Mouse (Mus musculus): ENCODE data around the gene Cyp4x1. TPM values are rescaled to one million over a fixed set of nuclear protein-coding genes. Genes with fewer than 3 reads are reported as not detected.

Cyp4x1 gene
- total and polyA plus RNA-seq, 2 experiments from 2014 or later, result not detected

DNA sequence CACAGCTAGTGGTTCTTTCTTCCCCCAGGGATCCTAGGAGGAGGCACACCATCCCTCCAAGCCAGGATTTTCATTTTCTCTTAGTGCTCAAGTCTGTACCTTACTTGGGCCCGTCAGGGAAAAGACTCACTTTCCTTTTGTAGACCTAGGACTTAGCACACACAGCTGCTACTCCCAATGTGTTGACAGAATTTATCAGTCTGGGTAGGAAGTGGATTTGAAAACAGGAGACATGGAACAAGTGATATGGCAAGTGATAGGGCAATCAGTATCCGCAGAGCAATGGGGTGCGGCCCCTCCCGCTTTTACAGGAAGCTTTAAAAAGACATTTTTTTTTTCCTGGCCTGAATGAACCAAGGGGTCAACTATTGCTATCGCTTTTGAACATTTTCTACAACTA lies 996 bp downstream of the Cyp4x1 start:
- H3K4me3 ChIP-seq (ENCODE audit: low read depth, low read length), result no peak overlapping the region
- H3K27ac ChIP-seq (ENCODE audit: low read depth), result no peak overlapping the region
- H3K4me2 ChIP-seq (ENCODE audit: low read depth, low read length), result peak overlapping the region; percentile 1; the same call in 1 of the 2 replicates
- TF ChIP-seq EP300 (IDR thresholded peaks at IDR 0.05; ENCODE audit: low read depth), result no peak
- TF ChIP-seq CTCF (IDR thresholded peaks at IDR 0.05; ENCODE audit: low read depth), result no peak
- no peak for ATAC-seq (ENCODE audit: insufficient read depth, low read depth)
- WGBS, result 0% methylated on average over 5 of the region's 5 CpGs
- H3K4me1 ChIP-seq (ENCODE audit: control insufficient read depth, insufficient read depth), result no peaks in the 10 kb centered on the region; the same call in 1 of the 2 replicates
- H3K9me3 ChIP-seq (replicated peaks; ENCODE audit: control insufficient read depth, low read length), result no peaks in the 10 kb centered on the region
- no peak overlapping the region for H3K9ac ChIP-seq (replicated peaks; ENCODE audit: low read depth, low read length)
- peaks cover 11% of the 10 kb centered on the region for H3K27me3 ChIP-seq (ENCODE audit: control insufficient read depth, insufficient read depth, low read length)
- H3K36me3 ChIP-seq (replicated peaks; ENCODE audit: control insufficient read depth, insufficient read depth, low read length), result no peaks in the 10 kb centered on the region
- DNase-seq (ENCODE audit: low spot score), result no peak

DNA sequence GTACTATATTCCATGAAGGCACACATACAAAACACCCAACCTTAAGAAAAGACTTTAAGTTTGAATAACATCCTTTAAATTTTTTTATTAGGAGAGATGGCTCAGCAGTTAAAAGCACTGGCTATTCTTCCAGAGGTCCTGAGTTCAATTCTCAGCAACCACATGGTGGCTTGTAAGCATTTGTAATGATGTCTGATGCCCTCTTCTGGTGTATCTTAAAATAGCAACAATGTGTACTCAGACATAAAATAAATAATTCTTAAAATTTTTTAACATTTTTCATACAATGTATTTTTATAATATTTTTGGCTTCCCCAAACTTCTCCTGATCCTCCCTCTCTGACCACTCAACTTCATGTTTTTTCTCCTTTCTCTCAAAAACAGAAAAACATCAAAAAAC lies 9.4 kb downstream of the Cyp4x1 start:
- H3K9me3 ChIP-seq (replicated peaks; ENCODE audit: control insufficient read depth, low read length), result no peaks in the 10 kb centered on the region
- no peak for TF ChIP-seq CTCF (IDR thresholded peaks at IDR 0.05; ENCODE audit: low read depth)
- no peak for TF ChIP-seq EP300 (IDR thresholded peaks at IDR 0.05; ENCODE audit: low read depth)
- no peak overlapping the region for H3K9ac ChIP-seq (replicated peaks; ENCODE audit: low read depth, low read length)
- DNase-seq (ENCODE audit: low spot score) (no peak), ATAC-seq (ENCODE audit: insufficient read depth, low read depth) (no peak)
- no peak overlapping the region for H3K27ac ChIP-seq (ENCODE audit: low read depth)
- H3K4me2 ChIP-seq (ENCODE audit: low read depth, low read length), result no peak overlapping the region
- no peaks in the 10 kb centered on the region for H3K27me3 ChIP-seq (ENCODE audit: control insufficient read depth, insufficient read depth, low read length)
- H3K4me1 ChIP-seq (ENCODE audit: control insufficient read depth, insufficient read depth), result no peaks in the 10 kb centered on the region
- H3K4me3 ChIP-seq (ENCODE audit: low read depth, low read length), result no peak overlapping the region
- H3K36me3 ChIP-seq (replicated peaks; ENCODE audit: control insufficient read depth, insufficient read depth, low read length), result no peaks in the 10 kb centered on the region

DNA sequence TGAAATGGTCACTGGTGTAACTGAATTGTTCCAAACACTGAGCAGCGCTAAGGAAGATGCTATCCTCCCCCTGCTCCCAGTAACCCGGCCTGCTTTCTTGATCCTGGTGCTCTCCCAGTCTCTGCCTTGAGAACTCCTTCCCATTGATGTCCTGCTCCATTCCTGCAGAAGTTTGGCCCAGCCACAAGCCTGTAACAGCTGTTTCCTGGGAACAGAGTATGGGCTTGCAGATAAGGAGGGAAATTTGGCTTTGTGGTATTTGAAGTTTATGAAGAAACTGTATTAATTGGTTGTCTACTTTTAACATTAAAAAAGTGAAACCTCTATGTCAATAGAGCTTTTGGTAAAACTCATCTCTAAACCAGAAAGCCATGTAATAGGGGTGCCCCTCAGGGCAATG lies 10.6 kb downstream of the Cyp4x1 start:
- Histone ChIP-seq H3K27ac (ENCODE audit: low read depth) (no peak overlapping the region), H3K4me3 (ENCODE audit: low read depth, low read length) (no peak overlapping the region), H3K27me3 (ENCODE audit: control insufficient read depth, insufficient read depth, low read length) (no peaks in the 10 kb centered on the region), H3K4me1 (ENCODE audit: control insufficient read depth, insufficient read depth) (no peaks in the 10 kb centered on the region), H3K36me3 (replicated peaks; ENCODE audit: control insufficient read depth, insufficient read depth, low read length) (no peaks in the 10 kb centered on the region), H3K4me2 (ENCODE audit: low read depth, low read length) (no peak overlapping the region), H3K9ac (replicated peaks; ENCODE audit: low read depth, low read length) (no peak overlapping the region), H3K9me3 (replicated peaks; ENCODE audit: control insufficient read depth, low read length) (no peaks in the 10 kb centered on the region)
- WGBS, result 29% methylated on average over 2 of the region's 2 CpGs
- TF ChIP-seq EP300 (IDR thresholded peaks at IDR 0.05; ENCODE audit: low read depth) (no peak), CTCF (IDR thresholded peaks at IDR 0.05; ENCODE audit: low read depth) (no peak)
- DNase-seq (ENCODE audit: low spot score) (no peak), ATAC-seq (ENCODE audit: insufficient read depth, low read depth) (no peak)

DNA sequence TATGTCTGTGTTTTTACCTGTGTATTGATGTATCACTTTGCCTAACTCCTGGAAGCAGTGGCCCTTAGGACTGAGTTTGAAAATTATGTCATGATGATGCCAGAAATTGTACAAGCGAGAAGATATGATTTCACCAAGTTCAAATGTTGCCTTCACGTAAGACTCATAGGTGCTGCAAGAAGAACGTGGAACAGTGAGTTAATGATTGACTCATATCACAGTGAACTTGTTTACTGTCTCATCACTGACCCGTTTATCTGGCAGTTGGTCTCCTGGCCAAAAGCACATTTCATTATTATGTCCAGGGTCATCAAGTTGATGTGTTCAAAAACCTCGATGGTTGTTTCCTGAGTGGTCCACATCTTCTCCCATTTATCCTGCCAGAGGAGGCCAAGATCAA lies 12.5 kb downstream of the Cyp4x1 start:
- no peaks in the 10 kb centered on the region for H3K27me3 ChIP-seq (ENCODE audit: control insufficient read depth, insufficient read depth, low read length)
- no peak for DNase-seq (ENCODE audit: low spot score)
- H3K4me3 ChIP-seq (ENCODE audit: low read depth, low read length), result no peak overlapping the region
- H3K4me2 ChIP-seq (ENCODE audit: low read depth, low read length), result no peak overlapping the region
- no peak overlapping the region for H3K9ac ChIP-seq (replicated peaks; ENCODE audit: low read depth, low read length)
- no peak for TF ChIP-seq EP300 (IDR thresholded peaks at IDR 0.05; ENCODE audit: low read depth)
- TF ChIP-seq CTCF (IDR thresholded peaks at IDR 0.05; ENCODE audit: low read depth), result no peak
- no peak for ATAC-seq (ENCODE audit: insufficient read depth, low read depth)
- H3K27ac ChIP-seq (ENCODE audit: low read depth), result no peak overlapping the region
- H3K4me1 ChIP-seq (ENCODE audit: control insufficient read depth, insufficient read depth), result no peaks in the 10 kb centered on the region
- H3K9me3 ChIP-seq (replicated peaks; ENCODE audit: control insufficient read depth, low read length), result no peaks in the 10 kb centered on the region
- H3K36me3 ChIP-seq (replicated peaks; ENCODE audit: control insufficient read depth, insufficient read depth, low read length), result no peaks in the 10 kb centered on the region
- WGBS, result 63% methylated on average over 5 of the region's 5 CpGs

DNA sequence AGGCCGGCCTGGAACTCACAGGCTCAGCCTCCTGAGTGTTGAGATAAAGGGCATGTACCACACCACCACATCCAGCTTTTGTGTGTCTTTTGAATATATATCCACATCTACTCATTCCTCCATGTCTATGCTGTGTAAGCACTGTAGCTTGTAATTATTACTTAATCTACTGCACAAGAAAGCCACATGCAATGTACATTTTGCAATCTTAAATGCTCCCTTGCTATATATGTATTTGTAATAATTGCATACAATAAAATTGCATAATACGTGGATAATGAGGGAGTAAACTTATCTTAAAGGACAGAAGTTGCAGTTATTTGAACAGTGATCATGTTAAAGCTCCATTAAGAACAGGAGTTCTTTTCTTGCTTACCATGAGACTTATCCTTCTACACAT lies 12.9 kb downstream of the Cyp4x1 start:
- ATAC-seq (ENCODE audit: insufficient read depth, low read depth), result no peak
- no peaks in the 10 kb centered on the region for H3K36me3 ChIP-seq (replicated peaks; ENCODE audit: control insufficient read depth, insufficient read depth, low read length)

DNA sequence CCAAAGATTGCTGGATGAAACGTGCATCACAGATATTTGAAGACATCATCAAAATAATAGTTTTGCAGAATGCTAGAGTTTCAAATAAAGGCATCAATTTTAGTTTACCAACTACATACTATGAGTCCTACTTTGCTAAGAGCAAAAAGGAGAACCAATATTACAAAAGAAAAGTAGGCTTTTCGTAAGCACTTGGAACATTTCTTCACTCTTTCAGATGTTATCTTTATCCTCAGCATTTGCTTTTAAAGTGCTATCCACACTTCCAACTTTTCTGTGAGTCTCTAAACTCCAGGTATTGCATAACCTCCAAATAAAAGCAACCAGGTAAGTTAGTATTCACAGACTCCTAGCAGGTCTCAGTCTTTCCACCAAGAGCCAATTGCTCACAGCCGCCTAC lies 14.4 kb downstream of the Cyp4x1 start:
- no peak for ATAC-seq (ENCODE audit: insufficient read depth, low read depth)
- 72% methylated on average over 3 of the region's 3 CpGs for WGBS

More for the DNA sequence above, 12.9 kb downstream of the Cyp4x1 start:
- no peak overlapping the region for H3K4me2 ChIP-seq (ENCODE audit: low read depth, low read length)
- no peak overlapping the region for H3K4me3 ChIP-seq (ENCODE audit: low read depth, low read length)
- no peak for DNase-seq (ENCODE audit: low spot score)
- no peaks in the 10 kb centered on the region for H3K4me1 ChIP-seq (ENCODE audit: control insufficient read depth, insufficient read depth)
- H3K9me3 ChIP-seq (replicated peaks; ENCODE audit: control insufficient read depth, low read length), result no peaks in the 10 kb centered on the region
- no peak overlapping the region for H3K9ac ChIP-seq (replicated peaks; ENCODE audit: low read depth, low read length)
- H3K27me3 ChIP-seq (ENCODE audit: control insufficient read depth, insufficient read depth, low read length), result no peaks in the 10 kb centered on the region
- 64% methylated on average over 2 of the region's 2 CpGs for WGBS
- H3K27ac ChIP-seq (ENCODE audit: low read depth), result no peak overlapping the region
- TF ChIP-seq EP300 (IDR thresholded peaks at IDR 0.05; ENCODE audit: low read depth) (no peak), CTCF (IDR thresholded peaks at IDR 0.05; ENCODE audit: low read depth) (no peak)

More for the DNA sequence above, 14.4 kb downstream of the Cyp4x1 start:
- Histone ChIP-seq H3K4me2 (ENCODE audit: low read depth, low read length) (no peak overlapping the region), H3K9me3 (replicated peaks; ENCODE audit: control insufficient read depth, low read length) (no peaks in the 10 kb centered on the region), H3K4me1 (ENCODE audit: control insufficient read depth, insufficient read depth) (no peaks in the 10 kb centered on the region), H3K4me3 (ENCODE audit: low read depth, low read length) (no peak overlapping the region), H3K27me3 (ENCODE audit: control insufficient read depth, insufficient read depth, low read length) (no peaks in the 10 kb centered on the region), H3K27ac (ENCODE audit: low read depth) (no peak overlapping the region), H3K9ac (replicated peaks; ENCODE audit: low read depth, low read length) (no peak overlapping the region), H3K36me3 (replicated peaks; ENCODE audit: control insufficient read depth, insufficient read depth, low read length) (no peaks in the 10 kb centered on the region)
- no peak for TF ChIP-seq EP300 (IDR thresholded peaks at IDR 0.05; ENCODE audit: low read depth)
- no peak for DNase-seq (ENCODE audit: low spot score)

Measured in heart, postnatal 0 days (tissue).